Mouse (Mus musculus) neutrophil, adult 5-6 weeks (primary cell): ENCODE results near the gene F3. TPM values are rescaled to one million over a fixed set of nuclear protein-coding genes. Genes with fewer than 3 reads are reported as not detected.

Source experiments
- ATAC-seq: fragments of 151-379, 151-347 bp; 2 replicates; pipeline ENCODE4 v1.8.0; 2017; ENCODE audit warnings: mild to moderate bottlenecking, moderate TSS enrichment; ENCODE audit not compliant: insufficient number of reproducible peaks, poor library complexity, low FRiP score, severe bottlenecking; ENCODE audit errors: extremely low read depth
- total RNA-seq: library from RNA; stranded (forward); fragments of 200-1000 nt; gene quantifications from 2 replicates; pipeline ENCODE4 v1.2.3, GENCODE M21; 2017

The F3 gene
- 0.58 TPM in 1 of 2 replicates, not detected in the other for total RNA-seq

DNA sequence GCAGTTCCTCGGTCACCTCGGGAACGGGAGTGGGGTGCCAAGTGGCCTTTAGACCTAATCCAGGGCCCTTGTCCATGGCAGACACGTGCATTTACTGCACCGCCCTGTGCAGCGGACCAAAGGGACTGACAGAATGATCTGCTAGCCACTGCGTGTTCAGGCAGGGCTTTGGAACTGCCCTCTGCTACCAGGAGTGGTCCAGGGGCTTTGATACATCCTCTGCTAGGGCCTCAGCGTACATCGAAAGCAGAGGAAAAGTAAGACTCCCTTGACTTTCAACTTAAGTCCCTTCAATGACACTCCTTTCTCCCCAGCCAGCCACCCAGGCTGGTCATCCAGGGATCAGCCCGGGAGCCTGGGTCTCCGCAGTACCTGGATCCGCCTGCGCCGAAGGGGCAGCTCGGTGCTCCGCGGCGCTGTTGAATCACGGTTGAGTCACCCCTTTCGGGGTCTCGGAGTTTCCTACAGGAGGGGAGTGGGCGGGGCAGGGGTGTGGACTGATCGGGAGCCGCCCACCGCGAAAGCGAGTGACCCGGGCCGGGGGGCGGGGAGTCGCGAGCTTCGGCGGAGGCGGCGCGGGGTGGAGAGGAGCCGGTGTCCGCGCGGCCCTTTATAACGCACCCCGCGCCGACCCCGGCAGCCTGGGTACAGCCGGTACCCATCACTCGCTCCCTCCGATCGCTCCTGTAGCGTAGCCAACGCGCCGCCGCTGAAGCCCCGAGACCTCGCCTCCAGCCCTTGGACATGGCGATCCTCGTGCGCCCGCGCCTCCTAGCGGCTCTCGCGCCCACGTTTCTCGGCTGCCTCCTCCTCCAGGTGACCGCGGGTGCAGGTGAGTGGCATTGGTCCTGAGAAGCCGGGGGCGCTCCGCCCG, at the start of gene F3:
Gene F3, plus strand, starts transcription at position 567 of the 874 bp plus-strand sequence.
- ATAC-seq, result peak; percentile 67

DNA sequence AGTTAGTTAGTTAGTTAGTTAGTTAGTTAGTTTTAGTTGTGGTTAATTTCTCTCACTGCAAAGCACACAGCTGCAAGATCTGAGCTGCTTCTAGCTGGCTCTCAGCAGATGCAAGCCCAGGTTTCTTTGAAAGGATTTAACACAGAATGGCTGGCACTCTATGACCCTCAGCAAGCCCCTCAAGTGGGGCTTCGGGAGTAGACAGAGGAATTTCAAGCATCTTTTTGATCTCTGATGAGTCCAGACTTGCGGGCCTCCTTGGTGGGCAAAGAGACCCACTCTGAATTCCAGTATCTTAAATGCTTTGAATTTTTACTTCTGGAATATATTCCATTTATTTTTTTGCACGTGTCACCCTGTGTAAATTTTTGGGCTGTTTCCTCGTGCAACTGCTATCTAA, 44.4 kb upstream of the F3 start:
- ATAC-seq, result no peak

GRCm38 (mm10) chr3:121679443-121679842, 43.9 kb upstream of the F3 start:
- no peak for ATAC-seq

DNA sequence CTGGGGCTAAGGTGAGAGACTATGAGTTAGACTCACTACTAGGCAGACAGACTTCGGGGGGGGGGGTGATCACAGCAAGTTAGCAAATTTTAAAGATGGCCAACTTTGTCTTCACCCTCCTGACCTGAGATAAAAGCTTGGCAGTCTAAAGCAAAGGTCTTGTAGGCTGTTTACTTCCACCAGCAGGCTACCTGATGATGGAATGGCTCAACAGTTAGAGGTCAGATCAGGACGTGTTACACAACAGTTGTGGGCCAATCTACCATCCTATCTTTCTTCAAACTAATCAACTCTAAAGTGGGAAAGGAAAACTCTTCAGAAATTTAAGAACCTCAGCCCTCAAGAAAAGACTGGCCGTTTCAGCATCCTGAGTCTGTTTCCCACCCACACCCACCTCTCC, 43.1 kb upstream of the F3 start:
- ATAC-seq, result no peak

- ATAC-seq, result no peak
Measured at GRCm38 (mm10) chr3:121682439-121683411, 40.6 kb upstream of the F3 start.

DNA sequence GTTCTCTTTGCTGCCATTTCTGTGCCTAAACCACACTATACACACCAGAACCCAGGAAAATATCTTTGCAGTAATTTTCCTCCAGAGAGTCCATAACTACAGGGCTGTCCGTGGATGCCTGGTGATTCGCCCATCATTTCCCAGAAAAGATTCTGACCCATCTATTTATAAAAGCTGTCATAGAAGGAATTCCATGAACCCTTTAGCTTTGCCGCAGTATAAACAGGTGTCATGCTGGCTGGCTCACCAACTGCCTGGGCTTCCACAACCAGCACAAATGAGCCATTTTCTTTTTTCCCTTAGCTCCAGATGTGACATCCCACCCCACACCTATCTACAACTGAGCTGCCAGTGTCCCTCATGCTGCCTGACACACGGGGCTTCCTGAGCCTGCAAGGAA, 38.8 kb upstream of the F3 start:
- ATAC-seq, result no peak

DNA sequence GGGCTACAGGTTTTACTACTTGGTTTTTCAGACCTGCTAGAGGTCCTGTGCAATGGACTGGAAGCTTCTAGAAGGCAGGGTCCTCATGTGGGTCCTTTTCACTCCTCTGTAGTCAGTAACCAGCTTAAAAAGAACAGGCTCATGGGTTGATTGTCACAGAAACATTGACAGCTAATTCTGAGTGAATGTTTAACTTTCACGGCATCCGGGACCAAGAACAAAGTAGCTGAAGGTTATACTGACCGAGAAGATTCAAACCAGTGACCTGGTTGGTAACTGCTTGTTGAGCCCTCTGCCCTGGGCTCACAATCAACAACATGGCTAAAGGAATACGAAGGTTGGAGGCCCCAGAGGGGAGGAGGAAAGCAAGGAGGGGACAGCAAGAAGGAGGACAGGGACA, 38.4 kb upstream of the F3 start:
- no peak for ATAC-seq

GRCm38 (mm10) chr3:121685985-121686384, 37.4 kb upstream of the F3 start:
- ATAC-seq, result no peak

DNA sequence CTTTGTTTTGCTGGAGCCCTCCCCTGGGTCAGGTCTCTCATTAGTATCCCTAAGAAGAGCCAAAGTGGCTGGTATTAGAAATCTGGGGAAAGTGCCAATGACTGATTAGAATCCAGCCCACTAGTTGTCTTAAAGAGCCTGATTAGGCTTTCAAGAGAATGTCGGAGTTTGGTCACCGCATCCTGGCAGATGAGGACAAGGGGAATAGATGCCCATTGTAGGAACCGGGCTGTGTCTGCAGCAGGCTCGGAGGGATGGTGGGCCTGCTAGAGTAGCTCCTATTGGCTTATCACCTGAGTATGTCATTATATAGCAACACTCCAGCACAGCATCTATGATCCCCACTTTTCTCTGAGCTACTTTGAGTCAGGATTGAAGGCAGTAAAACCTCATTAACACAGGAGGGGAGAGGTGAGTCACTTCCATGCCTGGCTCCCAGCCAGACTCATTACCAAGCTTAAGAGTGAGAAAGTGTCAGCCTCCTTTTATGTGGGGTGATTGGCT, 36.9 kb upstream of the F3 start:
- ATAC-seq, result no peak

DNA sequence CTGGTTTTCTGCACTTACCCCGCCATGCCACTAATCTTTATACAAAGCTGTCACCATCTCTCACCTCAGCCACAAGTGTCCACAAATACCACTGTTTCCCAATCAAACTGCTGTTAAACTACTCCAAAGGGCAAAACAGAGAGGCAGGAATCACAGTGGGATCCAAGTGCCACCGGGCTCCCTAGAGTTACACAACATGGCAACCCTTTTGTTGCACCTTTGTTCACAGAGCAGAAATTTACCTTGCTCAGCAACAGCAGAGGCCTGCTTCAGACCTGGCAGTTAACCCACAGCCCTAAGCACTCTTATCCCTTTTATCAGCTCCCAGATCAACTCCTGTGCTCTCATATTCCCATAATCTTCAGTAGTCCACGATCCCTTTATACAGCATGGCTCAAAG, 35.6 kb upstream of the F3 start:
- ATAC-seq, result no peak

- ATAC-seq, result no peak
Measured at GRCm38 (mm10) chr3:121689029-121689428, 34.3 kb upstream of the F3 start.

DNA sequence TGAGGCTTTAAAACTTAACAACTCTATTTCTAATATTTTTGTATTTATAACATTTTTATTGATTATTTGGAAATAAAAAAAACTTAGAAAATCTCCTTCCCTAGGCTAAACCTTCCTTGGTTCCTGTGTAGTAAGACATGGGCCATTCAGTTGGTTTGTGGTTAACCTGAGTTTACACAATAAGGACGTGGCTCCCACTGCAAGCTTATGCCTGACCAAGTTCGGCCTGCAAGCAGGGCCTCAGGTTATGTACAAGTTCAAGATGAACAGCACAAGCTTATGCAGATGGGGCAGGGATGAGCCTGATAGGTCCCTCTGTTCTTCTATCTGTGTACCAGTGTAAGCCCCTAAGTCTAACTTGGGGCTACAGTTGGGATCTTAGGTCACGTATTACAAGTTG, 33.6 kb upstream of the F3 start:
- no peak for ATAC-seq

- peak; percentile 65 for ATAC-seq
Measured at GRCm38 (mm10) chr3:121693001-121693730, 30.2 kb upstream of the F3 start.

DNA sequence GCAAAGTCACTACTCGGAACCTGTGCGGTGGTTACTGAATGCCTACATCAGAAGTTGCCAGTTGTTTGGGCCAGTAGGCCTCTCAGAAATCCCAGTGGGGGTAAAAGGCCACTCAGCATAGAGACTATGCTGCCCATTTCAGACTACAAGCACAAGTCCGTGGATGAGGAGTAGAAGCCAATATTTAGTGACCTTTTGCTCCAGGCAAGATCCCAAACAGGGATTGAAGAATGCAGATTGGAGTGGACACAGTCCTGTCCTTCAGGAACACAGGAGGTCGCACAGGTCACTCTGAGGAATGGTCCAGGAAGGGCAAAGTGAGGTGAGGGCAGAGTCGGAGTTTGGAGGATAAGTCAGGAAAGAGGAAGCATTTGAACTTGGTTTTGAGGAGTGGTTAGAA, 29.6 kb upstream of the F3 start:
- no peak for ATAC-seq

GRCm38 (mm10) chr3:121697169-121697568, 26.2 kb upstream of the F3 start:
- ATAC-seq, result no peak

GRCm38 (mm10) chr3:121699401-121699800, 23.9 kb upstream of the F3 start:
- no peak for ATAC-seq

- ATAC-seq, result no peak
Measured at GRCm38 (mm10) chr3:121699849-121700248, 23.5 kb upstream of the F3 start.

- ATAC-seq, result no peak
Measured at GRCm38 (mm10) chr3:121700364-121700952, 22.9 kb upstream of the F3 start.
